Mouse (Mus musculus): ENCODE results near the gene Glyatl3.

GRCm38 (mm10) chr17:40934420-40935231, 20.5 kb upstream of the Glyatl3 start, which contains the start of the genes Mut and Cenpq:
- TF ChIP-seq POLR2A (IDR thresholded peaks at IDR 0.05; ENCODE audit: insufficient read length, low read depth), result peak; percentile 55
- no peak for TF ChIP-seq TCF3 (IDR thresholded peaks at IDR 0.05; ENCODE audit: insufficient read length, low read depth)
